Mouse (Mus musculus): ENCODE results near the gene Lep. TPM values are rescaled to one million over a fixed set of nuclear protein-coding genes. Genes with fewer than 3 reads are reported as not detected.

Gene Lep
- 10 to 100 TPM in 1 of 2 experiments, under 1 TPM in 1; 0.26 to 16.0 TPM for total RNA-seq (2021)
- long read RNA-seq, experiment 1: 0 reads
- long read RNA-seq, experiment 2, partial matches to known transcripts: 0 of 5 reads
- long read RNA-seq, experiment 2, other reads (novel, unspliced or antisense): 1 of 5 reads

- no peak for DNase-seq
Measured at GRCm38 (mm10) chr6:29059846-29060685, at the start of gene Lep. Gene Lep, plus strand, starts transcription at chr6:29060220.

GRCm38 (mm10) chr6:29011651-29012050 is 48.4 kb upstream of the Lep start:
- no peak for DNase-seq

- DNase-seq: no peak
Measured at GRCm38 (mm10) chr6:29013216-29013615, 46.8 kb upstream of the Lep start.

- no peak for DNase-seq
Measured at GRCm38 (mm10) chr6:29016891-29017412, 43.1 kb upstream of the Lep start.

GRCm38 (mm10) chr6:29019756-29020720 is 40.0 kb upstream of the Lep start:
- DNase-seq: no peak

- DNase-seq: no peak
Measured at GRCm38 (mm10) chr6:29020937-29021336, 39.1 kb upstream of the Lep start.

GRCm38 (mm10) chr6:29021501-29021900 is 38.5 kb upstream of the Lep start:
- no peak for DNase-seq

GRCm38 (mm10) chr6:29022115-29022514 is 37.9 kb upstream of the Lep start:
- no peak for DNase-seq

- DNase-seq: no peak
Measured at GRCm38 (mm10) chr6:29023206-29023967, 36.6 kb upstream of the Lep start.

- peak; percentile 23 for DNase-seq
Measured at GRCm38 (mm10) chr6:29024000-29024417, 36.0 kb upstream of the Lep start.

GRCm38 (mm10) chr6:29025796-29026482 is 34.1 kb upstream of the Lep start:
- no peak for DNase-seq

- no peak for DNase-seq
Measured at GRCm38 (mm10) chr6:29026766-29027165, 33.3 kb upstream of the Lep start.

- DNase-seq: no peak
Measured at GRCm38 (mm10) chr6:29028129-29028528, 31.9 kb upstream of the Lep start.

- DNase-seq: no peak
Measured at GRCm38 (mm10) chr6:29029521-29029920, 30.5 kb upstream of the Lep start.

GRCm38 (mm10) chr6:29031216-29031615 is 28.8 kb upstream of the Lep start:
- peak; percentile 28 for DNase-seq

GRCm38 (mm10) chr6:29031704-29032310 is 28.2 kb upstream of the Lep start:
- no peak for DNase-seq

- DNase-seq: no peak
Measured at GRCm38 (mm10) chr6:29032411-29032810, 27.6 kb upstream of the Lep start.

- no peak for DNase-seq
Measured at GRCm38 (mm10) chr6:29033981-29034646, 25.9 kb upstream of the Lep start.

GRCm38 (mm10) chr6:29036698-29037097 is 23.3 kb upstream of the Lep start:
- DNase-seq: no peak

GRCm38 (mm10) chr6:29040266-29040665 is 19.8 kb upstream of the Lep start:
- no peak for DNase-seq

All from gastrocnemius, postnatal 25 days (tissue).